Mouse (Mus musculus) forebrain, embryonic 10.5 days (tissue): ENCODE results near the gene Gimap8. TPM values are rescaled to one million over a fixed set of nuclear protein-coding genes. Genes with fewer than 3 reads are reported as not detected.

ENCODE experiments used
- DNase-seq: peaks from one replicate; pipeline ENCODE4 v3.0.0-alpha.2; 2017; ENCODE audit warnings: low spot score; ENCODE audit errors: extremely low spot score
- H3K27ac ChIP-seq: fragments of 300-500 bp; sonication (generic); 2 replicates; pipeline ENCODE4 v1.5.1; 2016; ENCODE audit warnings: mild to moderate bottlenecking
- H3K27me3 ChIP-seq: fragments of 300-500 bp; sonication (generic); 2 replicates; pipeline ENCODE4 v1.6.1; 2016; ENCODE audit warnings: mild to moderate bottlenecking; ENCODE audit not compliant: poor library complexity, severe bottlenecking
- H3K36me3 ChIP-seq: fragments of 300-500 bp; sonication (generic); replicated peaks from 2 replicates; pipeline ENCODE4 v1.6.1; 2016; ENCODE audit warnings: mild to moderate bottlenecking, moderate library complexity
- H3K4me1 ChIP-seq: fragments of 300-500 bp; sonication (generic); 2 replicates; pipeline ENCODE4 v1.6.1; 2016
- H3K4me3 ChIP-seq: fragments of 300-500 bp; sonication (generic); 2 replicates; pipeline ENCODE4 v1.5.1; 2016; ENCODE audit warnings: mild to moderate bottlenecking, moderate library complexity
- H3K9me3 ChIP-seq: fragments of 300-500 bp; sonication (generic); 2 replicates; pipeline ENCODE4 v1.6.1; 2016; ENCODE audit warnings: mild to moderate bottlenecking, moderate library complexity
- WGBS: fragments of 180-500 bp; shearing (Covaris S2); methylation state at CpG from one replicate; pipeline ENCODE4 v1.1.7; 2016; 5-methylcytosine and 5-hydroxymethylcytosine counted together
- polyA plus RNA-seq: library from polyadenylated mRNA; unstranded; fragments of >200 nt; fragmentation: Nextera tagmentation; extraction: Ambion mirVana; gene quantifications from 2 replicates; pipeline ENCODE4 v1.2.1, GENCODE M21; 2016

Gimap8 gene
- polyA plus RNA-seq, 1 experiment from 2014 or later, result 0.33 TPM

DNA sequence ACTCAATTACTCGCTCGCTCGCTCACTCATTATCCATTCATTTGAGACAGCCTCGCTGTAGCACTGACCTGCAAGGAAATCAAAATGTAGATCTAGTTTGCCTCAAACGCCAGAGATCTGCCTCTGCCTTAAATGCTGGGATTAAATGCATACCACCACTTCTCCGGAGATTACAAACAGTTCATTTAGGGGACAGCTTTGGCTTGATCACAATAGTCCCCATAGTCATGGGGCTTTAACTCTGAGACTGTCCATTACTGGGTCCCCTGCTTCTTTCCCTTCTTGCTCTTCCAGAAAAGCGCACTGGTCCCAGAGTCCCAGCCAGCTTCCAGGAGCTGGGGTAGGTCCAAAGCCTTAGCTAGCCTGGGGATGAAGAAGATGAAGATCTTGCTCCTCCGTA, 20.6 kb upstream of the Gimap8 start, which contains the start of gene AI854703:
TSS of gene AI854703 (plus strand) at position 301 of the 400 bp plus-strand sequence.
- peak within 1 kb of the TSS; percentile 58 for H3K4me3 ChIP-seq
- 22% methylated on average over 8 of the region's 8 CpGs for WGBS
- DNase-seq, result no peak
- H3K27me3 ChIP-seq, result peaks cover 66% of the 10 kb centered on the region
- peaks cover 31% of the 10 kb centered on the region for H3K4me1 ChIP-seq
- H3K36me3 ChIP-seq, result peaks cover 4% of the 10 kb centered on the region
- H3K9me3 ChIP-seq, result no peaks in the 10 kb centered on the region
- H3K27ac ChIP-seq, result peak within 1 kb of the TSS; percentile 63

DNA sequence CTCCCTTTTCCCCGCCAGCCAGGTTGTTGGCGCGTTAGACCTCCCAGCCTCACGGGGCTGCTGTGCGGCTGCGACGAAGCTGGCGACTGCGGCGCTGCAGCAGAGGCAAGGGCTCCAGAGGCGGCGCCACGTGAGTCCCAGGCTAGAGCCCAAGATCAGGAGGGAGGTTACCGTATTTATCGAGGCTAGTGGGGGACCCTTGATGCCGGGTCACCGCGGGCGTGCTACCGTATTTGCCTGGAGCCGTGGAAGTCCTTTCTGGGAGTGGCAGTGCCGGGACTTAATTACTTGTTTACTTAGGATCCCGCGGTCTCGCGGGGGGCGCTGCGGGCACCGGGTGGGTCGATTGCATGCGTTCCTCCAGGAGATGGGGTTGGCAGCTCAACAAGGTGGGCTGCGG, 20.1 kb upstream of the Gimap8 start:
- Histone ChIP-seq H3K36me3 (no peaks in the 10 kb centered on the region), H3K4me1 (peaks cover 31% of the 10 kb centered on the region), H3K27ac (peak overlapping the region; percentile 63), H3K4me3 (peak overlapping the region; percentile 58), H3K27me3 (peaks cover 72% of the 10 kb centered on the region), H3K9me3 (no peaks in the 10 kb centered on the region)
- DNase-seq, result peak; percentile 56
- WGBS, result under 1% methylated on average over 32 of the region's 32 CpGs

GRCm38 (mm10) chr6:48627511-48627924, 19.5 kb upstream of the Gimap8 start:
- peaks cover 72% of the 10 kb centered on the region for H3K27me3 ChIP-seq
- H3K9me3 ChIP-seq, result no peaks in the 10 kb centered on the region
- H3K27ac ChIP-seq, result peak overlapping the region; percentile 63; the same call in 1 of the 2 replicates
- peak overlapping the region; percentile 58 for H3K4me3 ChIP-seq
- peaks cover 31% of the 10 kb centered on the region for H3K4me1 ChIP-seq
- no peaks in the 10 kb centered on the region for H3K36me3 ChIP-seq
- 1% methylated on average over 7 of the region's 7 CpGs for WGBS
- no peak for DNase-seq

GRCm38 (mm10) chr6:48628377-48628776, 18.7 kb upstream of the Gimap8 start:
- H3K4me3 ChIP-seq, result no peak overlapping the region
- H3K27ac ChIP-seq, result no peak overlapping the region
- no peak for DNase-seq
- WGBS, result 86% methylated on average over 3 of the region's 3 CpGs
- H3K36me3 ChIP-seq, result no peaks in the 10 kb centered on the region
- peaks cover 72% of the 10 kb centered on the region for H3K27me3 ChIP-seq
- no peaks in the 10 kb centered on the region for H3K9me3 ChIP-seq
- peaks cover 31% of the 10 kb centered on the region for H3K4me1 ChIP-seq

GRCm38 (mm10) chr6:48628808-48629660, 18.0 kb upstream of the Gimap8 start:
- WGBS, result 14% methylated on average over 54 of the region's 54 CpGs
- H3K27me3 ChIP-seq, result peaks cover 72% of the 10 kb centered on the region
- DNase-seq, result peak; percentile 35

GRCm38 (mm10) chr6:48629661-48630034, 17.4 kb upstream of the Gimap8 start:
- H3K4me1 ChIP-seq, result peaks cover 31% of the 10 kb centered on the region
- H3K9me3 ChIP-seq, result no peaks in the 10 kb centered on the region
- H3K27ac ChIP-seq, result peak overlapping the region; percentile 60; the same call in 1 of the 2 replicates
- H3K27me3 ChIP-seq, result peaks cover 72% of the 10 kb centered on the region
- H3K4me3 ChIP-seq, result peak overlapping the region; percentile 56
- DNase-seq, result no peak
- 30% methylated on average over 13 of the region's 13 CpGs for WGBS
- no peaks in the 10 kb centered on the region for H3K36me3 ChIP-seq

More at GRCm38 (mm10) chr6:48628808-48629660, 18.0 kb upstream of the Gimap8 start:
- Histone ChIP-seq H3K9me3 (no peaks in the 10 kb centered on the region), H3K4me3 (peak overlapping the region; percentile 56), H3K27ac (peak overlapping the region; percentile 60; the same call in 1 of the 2 replicates), H3K36me3 (no peaks in the 10 kb centered on the region), H3K4me1 (peaks cover 31% of the 10 kb centered on the region)

DNA sequence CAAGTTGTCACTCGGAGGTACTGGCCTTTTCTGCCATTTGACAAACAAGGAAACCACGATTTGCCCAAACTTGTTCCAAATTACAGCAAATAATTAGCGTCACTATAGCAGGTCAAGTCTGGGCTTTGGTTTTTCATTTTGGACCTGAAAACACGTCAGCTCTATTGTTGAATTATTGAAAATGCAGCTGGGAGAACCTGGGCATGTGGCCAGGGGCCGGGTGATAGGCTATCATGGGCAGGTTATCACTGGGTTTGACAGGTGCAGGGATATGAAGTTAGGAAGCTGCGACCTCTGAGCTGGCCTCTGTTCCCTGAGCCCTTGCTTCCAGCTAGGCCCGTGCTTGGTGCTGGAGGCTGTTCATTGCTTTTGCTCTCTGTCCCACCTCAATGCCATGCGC, 16.2 kb upstream of the Gimap8 start:
- Histone ChIP-seq H3K27me3 (peaks cover 62% of the 10 kb centered on the region), H3K4me1 (peaks cover 31% of the 10 kb centered on the region), H3K36me3 (no peaks in the 10 kb centered on the region), H3K27ac (no peak overlapping the region), H3K9me3 (no peaks in the 10 kb centered on the region), H3K4me3 (no peak overlapping the region)
- 92% methylated on average over 8 of the region's 8 CpGs for WGBS
- DNase-seq, result no peak

GRCm38 (mm10) chr6:48635105-48635504, 11.9 kb upstream of the Gimap8 start:
- 86% methylated on average over 2 of the region's 2 CpGs for WGBS
- Histone ChIP-seq H3K27me3 (peaks cover 19% of the 10 kb centered on the region), H3K9me3 (no peaks in the 10 kb centered on the region)

DNA sequence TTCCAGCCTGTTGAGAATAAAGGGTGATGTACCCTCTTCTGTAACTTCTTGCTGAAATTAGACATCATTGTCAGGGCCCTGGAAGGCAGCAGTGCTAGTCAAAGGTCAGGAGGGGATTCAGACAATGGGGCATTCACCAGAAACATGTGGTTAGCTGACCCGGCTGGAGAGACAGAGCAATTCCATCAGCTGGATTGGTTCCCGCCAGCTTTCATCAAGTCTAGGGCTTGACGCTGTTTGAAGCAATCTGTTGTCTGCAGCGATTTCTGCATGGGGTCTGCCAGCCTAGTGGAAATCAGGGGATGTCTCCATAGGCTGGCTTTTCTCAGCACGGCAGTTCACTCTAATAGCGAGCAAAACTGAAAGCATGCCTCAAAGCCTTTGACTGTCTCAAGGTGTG, 10.5 kb upstream of the Gimap8 start:
- Histone ChIP-seq H3K36me3 (no peaks in the 10 kb centered on the region), H3K4me1 (peaks cover 15% of the 10 kb centered on the region), H3K4me3 (no peak overlapping the region), H3K27me3 (peaks cover 5% of the 10 kb centered on the region; the same call in 1 of the 2 replicates), H3K27ac (no peak overlapping the region), H3K9me3 (no peaks in the 10 kb centered on the region)
- 53% methylated on average over 6 of the region's 6 CpGs for WGBS
- DNase-seq, result no peak

More at GRCm38 (mm10) chr6:48635105-48635504, 11.9 kb upstream of the Gimap8 start:
- no peak overlapping the region for H3K27ac ChIP-seq
- no peaks in the 10 kb centered on the region for H3K36me3 ChIP-seq
- no peak for DNase-seq
- peaks cover 15% of the 10 kb centered on the region for H3K4me1 ChIP-seq
- H3K4me3 ChIP-seq, result no peak overlapping the region

DNA sequence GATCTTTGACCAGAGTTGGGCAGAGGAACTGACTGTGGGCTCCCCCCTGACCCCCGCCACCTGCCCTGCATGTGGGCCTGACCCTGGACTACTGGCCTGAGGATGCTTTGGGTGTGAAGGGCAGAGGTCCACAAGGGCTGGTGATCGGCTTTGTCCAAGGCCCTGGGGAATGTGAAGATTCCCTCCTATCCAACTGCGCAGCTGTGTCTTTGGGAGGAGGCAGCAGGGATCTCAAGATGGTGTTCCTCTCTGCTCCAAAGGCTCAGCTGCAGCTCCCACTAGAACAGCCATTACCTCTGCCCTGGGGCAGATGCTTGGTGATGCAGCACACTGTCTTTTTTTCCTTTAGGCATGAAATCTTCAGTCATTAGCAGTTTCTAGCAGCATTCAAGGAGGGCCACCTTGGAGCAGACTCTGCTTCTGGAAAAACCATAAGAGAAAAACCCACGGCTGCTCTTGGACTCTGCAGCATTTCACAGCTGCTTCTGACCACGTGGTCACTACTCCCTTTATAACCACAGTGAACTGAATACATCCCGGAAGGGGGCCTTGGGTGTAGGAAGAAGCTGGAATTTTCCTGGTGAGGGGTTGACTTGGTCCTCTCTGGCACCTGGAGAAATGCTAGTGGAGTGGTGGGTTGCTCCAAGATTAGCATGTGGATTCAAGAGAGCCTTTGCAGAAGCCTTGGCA, 9.1 kb upstream of the Gimap8 start:
- peaks cover 15% of the 10 kb centered on the region for H3K4me1 ChIP-seq
- H3K27me3 ChIP-seq, result no peaks in the 10 kb centered on the region
- 72% methylated on average over 6 of the region's 6 CpGs for WGBS
- DNase-seq, result no peak
- no peaks in the 10 kb centered on the region for H3K36me3 ChIP-seq
- H3K4me3 ChIP-seq, result no peak overlapping the region
- H3K9me3 ChIP-seq, result no peaks in the 10 kb centered on the region
- no peak overlapping the region for H3K27ac ChIP-seq

- H3K9me3 ChIP-seq, result no peaks in the 10 kb centered on the region
- 80% methylated on average over 2 of the region's 2 CpGs for WGBS
- no peaks in the 10 kb centered on the region for H3K36me3 ChIP-seq
- DNase-seq, result no peak
- peaks cover 15% of the 10 kb centered on the region for H3K4me1 ChIP-seq
- H3K4me3 ChIP-seq, result no peak overlapping the region
- no peak overlapping the region for H3K27ac ChIP-seq
- no peaks in the 10 kb centered on the region for H3K27me3 ChIP-seq
Measured at GRCm38 (mm10) chr6:48638553-48638952, 8.5 kb upstream of the Gimap8 start.

- Histone ChIP-seq H3K27ac (no peak overlapping the region), H3K4me1 (peaks cover 11% of the 10 kb centered on the region), H3K27me3 (no peaks in the 10 kb centered on the region), H3K4me3 (no peak overlapping the region), H3K9me3 (no peaks in the 10 kb centered on the region), H3K36me3 (no peaks in the 10 kb centered on the region)
- WGBS, result 80% methylated on average over 6 of the region's 6 CpGs
- DNase-seq, result no peak
Measured at GRCm38 (mm10) chr6:48641391-48641790, 5.6 kb upstream of the Gimap8 start.
